Mouse (Mus musculus) ES-Bruce4 (cell line): ENCODE measurements around the gene Wdr82. TPM values are rescaled to one million over a fixed set of nuclear protein-coding genes. Genes with fewer than 3 reads are reported as not detected.

Experiments used
- H3K27ac ChIP-seq: 2 replicates; pipeline ENCODE4 v1.5.1; 2012; ENCODE audit warnings: low read length, inconsistent platforms; ENCODE audit not compliant: insufficient read depth
- H3K27me3 ChIP-seq: 2 replicates; pipeline ENCODE4 v1.6.1; 2012; ENCODE audit warnings: mild to moderate bottlenecking, low read length, inconsistent platforms; ENCODE audit not compliant: control insufficient read depth, poor library complexity, insufficient read depth, severe bottlenecking
- H3K36me3 ChIP-seq: 2 replicates; pipeline ENCODE4 v1.6.1; 2012; ENCODE audit warnings: inconsistent platforms, mild to moderate bottlenecking, low read length, moderate library complexity; ENCODE audit not compliant: control insufficient read depth, poor library complexity, insufficient read depth, severe bottlenecking
- H3K4me1 ChIP-seq: one replicate; pipeline ENCODE4 v1.8.1; 2011; ENCODE audit warnings: low read length; ENCODE audit not compliant: control insufficient read depth, insufficient read depth
- H3K4me3 ChIP-seq: 2 replicates; pipeline ENCODE4 v1.5.1; 2011; ENCODE audit warnings: low read depth, mild to moderate bottlenecking, low read length
- H3K9ac ChIP-seq: 2 replicates; pipeline ENCODE4 v1.6.1; 2012; ENCODE audit warnings: low read depth, mild to moderate bottlenecking, inconsistent platforms; ENCODE audit not compliant: poor library complexity, severe bottlenecking
- H3K9me3 ChIP-seq: replicated peaks from 2 replicates; pipeline ENCODE4 v1.6.1; 2012; ENCODE audit warnings: mild to moderate bottlenecking, low read length, inconsistent platforms; ENCODE audit not compliant: control insufficient read depth, poor library complexity, insufficient read depth, severe bottlenecking
- CTCF ChIP-seq: IDR thresholded peaks from one replicate; pipeline ENCODE4 v1.8.1; 2011; ENCODE audit warnings: low read depth, low read length
- EP300 ChIP-seq: IDR thresholded peaks from 2 replicates; pipeline ENCODE4 v1.6.1; 2011; ENCODE audit warnings: low read depth, low read length; ENCODE audit not compliant: insufficient read depth
- POLR2A ChIP-seq: IDR thresholded peaks from one replicate; pipeline ENCODE4 v1.8.1; 2011; ENCODE audit warnings: low read length; ENCODE audit not compliant: insufficient read depth
- polyA plus RNA-seq: library from polyadenylated mRNA; stranded (reverse); fragments of >200 nt; gene quantifications from 2 replicates; pipeline ENCODE4 v1.2.4, GENCODE M21; 2011; ENCODE audit warnings: low read depth; ENCODE audit not compliant: missing spikeins, insufficient read depth, insufficient read length

The Wdr82 gene
- polyA plus RNA-seq, 1 experiment = 118 TPM

GRCm38 (mm10) chr9:106230051-106230733 is 59.5 kb downstream of the Wdr82 start:
- no peaks in the 10 kb centered on the region for H3K4me1 ChIP-seq
- no peak overlapping the region for H3K4me3 ChIP-seq
- TF ChIP-seq CTCF = no peak
- TF ChIP-seq POLR2A = no peak
- no peak for TF ChIP-seq EP300
- no peak overlapping the region for H3K27ac ChIP-seq
- no peaks in the 10 kb centered on the region for H3K36me3 ChIP-seq
- H3K9me3 ChIP-seq = no peaks in the 10 kb centered on the region
- H3K27me3 ChIP-seq = no peaks in the 10 kb centered on the region
- H3K9ac ChIP-seq = no peak overlapping the region

DNA sequence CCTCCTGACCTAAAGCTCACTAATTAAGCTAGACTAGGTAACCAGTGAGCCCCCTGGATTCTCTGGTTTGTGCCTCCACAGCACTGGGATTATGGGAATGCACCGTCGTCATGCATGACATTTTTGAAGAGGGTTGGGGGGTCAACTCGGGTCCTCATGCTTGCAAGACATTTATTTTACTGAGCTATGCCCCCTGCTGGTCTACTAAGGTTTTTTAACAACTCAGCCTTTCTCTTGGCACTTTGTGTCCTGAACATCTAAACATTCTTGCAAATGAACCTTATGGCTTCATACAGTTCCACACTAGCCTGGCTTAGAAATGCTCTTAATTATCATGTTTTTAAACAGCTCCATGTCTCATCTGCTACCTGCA is 60.0 kb downstream of the Wdr82 start:
- no peak overlapping the region for H3K4me3 ChIP-seq
- no peak for TF ChIP-seq EP300
- no peak for TF ChIP-seq CTCF
- TF ChIP-seq POLR2A = no peak
- no peaks in the 10 kb centered on the region for H3K27me3 ChIP-seq
- H3K9me3 ChIP-seq = no peaks in the 10 kb centered on the region
- no peak overlapping the region for H3K9ac ChIP-seq
- no peak overlapping the region for H3K27ac ChIP-seq
- H3K36me3 ChIP-seq = no peaks in the 10 kb centered on the region
- H3K4me1 ChIP-seq = no peaks in the 10 kb centered on the region

GRCm38 (mm10) chr9:106231220-106231619 is 60.5 kb downstream of the Wdr82 start:
- TF ChIP-seq CTCF = no peak
- TF ChIP-seq EP300 = no peak
- no peak for TF ChIP-seq POLR2A
- no peaks in the 10 kb centered on the region for H3K9me3 ChIP-seq
- no peaks in the 10 kb centered on the region for H3K4me1 ChIP-seq
- H3K9ac ChIP-seq = no peak overlapping the region
- no peak overlapping the region for H3K4me3 ChIP-seq
- H3K27ac ChIP-seq = no peak overlapping the region
- H3K36me3 ChIP-seq = no peaks in the 10 kb centered on the region
- H3K27me3 ChIP-seq = no peaks in the 10 kb centered on the region

- Histone ChIP-seq H3K4me1 (no peaks in the 10 kb centered on the region), H3K4me3 (no peak overlapping the region), H3K27me3 (no peaks in the 10 kb centered on the region), H3K9ac (no peak overlapping the region), H3K9me3 (no peaks in the 10 kb centered on the region), H3K36me3 (no peaks in the 10 kb centered on the region), H3K27ac (no peak overlapping the region)
- TF ChIP-seq POLR2A (no peak), CTCF (no peak), EP300 (no peak)
These were observed 61.1 kb downstream of the Wdr82 start for GRCm38 (mm10) chr9:106231816-106232215.

- no peak for TF ChIP-seq EP300
- no peak for TF ChIP-seq CTCF
- no peak for TF ChIP-seq POLR2A
- no peaks in the 10 kb centered on the region for H3K9me3 ChIP-seq
- no peak overlapping the region for H3K4me3 ChIP-seq
- no peak overlapping the region for H3K27ac ChIP-seq
- H3K27me3 ChIP-seq = no peaks in the 10 kb centered on the region
- no peaks in the 10 kb centered on the region for H3K36me3 ChIP-seq
- H3K9ac ChIP-seq = no peak overlapping the region
- H3K4me1 ChIP-seq = no peaks in the 10 kb centered on the region
These were observed 62.2 kb downstream of the Wdr82 start for GRCm38 (mm10) chr9:106232956-106233355.

DNA sequence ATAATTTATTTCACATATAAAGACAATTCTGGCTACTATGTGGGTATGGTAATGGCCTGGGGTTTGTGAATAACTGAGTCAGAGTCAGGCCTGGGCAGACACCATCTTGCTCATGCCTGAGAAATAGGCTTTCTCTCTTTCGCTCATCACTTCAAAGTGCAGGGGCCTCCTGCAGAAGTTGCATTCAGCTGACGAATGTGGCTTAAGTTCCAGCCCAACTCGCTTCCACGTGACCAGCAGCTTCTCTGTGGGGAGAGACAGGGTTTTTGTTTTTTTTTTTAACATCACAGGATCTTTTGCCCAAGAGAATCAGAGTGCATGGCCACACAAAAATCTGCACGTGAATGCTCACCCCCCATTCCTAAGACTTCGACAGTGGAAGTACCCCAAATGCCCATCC is 63.2 kb downstream of the Wdr82 start:
- Histone ChIP-seq H3K4me1 (no peaks in the 10 kb centered on the region), H3K36me3 (0 out of 2 replicates have a peak, but pooled peaks cover 2% of the 10 kb centered on the region), H3K4me3 (no peak overlapping the region), H3K9me3 (no peaks in the 10 kb centered on the region), H3K9ac (no peak overlapping the region), H3K27ac (no peak overlapping the region), H3K27me3 (no peaks in the 10 kb centered on the region)
- TF ChIP-seq CTCF (no peak), EP300 (no peak), POLR2A (no peak)
